Mouse (Mus musculus) embryonic facial prominence, embryonic 11.5 days (tissue): Measurements from ENCODE around the gene Pole4. TPM values are rescaled to one million over a fixed set of nuclear protein-coding genes. Genes with fewer than 3 reads are reported as not detected.

Source experiments
- ATAC-seq: fragments of 200-750 bp; cut with Nextera tagmentation; replicated peaks from 2 replicates; pipeline ENCODE4 v1.8.0; 2017; ENCODE audit warnings: low read depth; ENCODE audit not compliant: insufficient number of reproducible peaks, low FRiP score, low TSS enrichment
- DNase-seq: peaks from one replicate; pipeline ENCODE4 v3.0.0-alpha.2; 2015; ENCODE audit warnings: low spot score
- H3K27ac ChIP-seq: fragments of 300-500 bp; sonication (generic); replicated peaks from 2 replicates; pipeline ENCODE4 v1.5.1; 2014; ENCODE audit warnings: mild to moderate bottlenecking, low read depth, low read length, control low read depth
- H3K27me3 ChIP-seq: fragments of 300-500 bp; sonication (generic); 2 replicates; pipeline ENCODE4 v1.6.1; 2014; ENCODE audit warnings: mild to moderate bottlenecking, low read length, moderate library complexity, mixed read lengths; ENCODE audit not compliant: control insufficient read depth, insufficient read depth
- H3K36me3 ChIP-seq: fragments of 300-500 bp; sonication (generic); replicated peaks from 2 replicates; pipeline ENCODE4 v1.6.1; 2014; ENCODE audit warnings: low read depth, mild to moderate bottlenecking, low read length, moderate library complexity, mixed read lengths; ENCODE audit not compliant: control insufficient read depth, insufficient read depth
- H3K4me1 ChIP-seq: fragments of 300-500 bp; sonication (generic); 2 replicates; pipeline ENCODE4 v1.6.1; 2014; ENCODE audit warnings: low read length, mixed read lengths; ENCODE audit not compliant: control insufficient read depth, insufficient read depth
- H3K4me2 ChIP-seq: fragments of 300-500 bp; sonication (generic); 2 replicates; pipeline ENCODE4 v1.6.1; 2014; ENCODE audit warnings: low read depth, mild to moderate bottlenecking, control low read depth, low read length, moderate library complexity
- H3K4me3 ChIP-seq: fragments of 300-500 bp; sonication (generic); 2 replicates; pipeline ENCODE4 v1.5.1; 2014; ENCODE audit warnings: low read depth, low read length, control low read depth
- H3K9ac ChIP-seq: fragments of 300-500 bp; sonication (generic); replicated peaks from 2 replicates; pipeline ENCODE4 v1.6.1; 2014; ENCODE audit warnings: mild to moderate bottlenecking, control low read depth, low read length
- H3K9me3 ChIP-seq: fragments of 300-500 bp; sonication (generic); replicated peaks from 2 replicates; pipeline ENCODE4 v1.6.1; 2016; ENCODE audit warnings: mild to moderate bottlenecking, low read length, inconsistent platforms, mixed read lengths; ENCODE audit not compliant: control insufficient read depth
- WGBS: fragments of 180-500 bp; shearing (Covaris S2); extraction: QIAGEN DNeasy Blood & Tissue Kit; methylation state at CpG from one replicate; pipeline ENCODE4 v1.1.7; 2014; 5-methylcytosine and 5-hydroxymethylcytosine counted together
- polyA plus RNA-seq: library from polyadenylated mRNA; unstranded; fragments of >200 nt; fragmentation: Nextera tagmentation; extraction: Ambion mirVana; gene quantifications from 2 replicates; pipeline ENCODE4 v1.2.1, GENCODE M21; 2014

The Pole4 gene
- polyA plus RNA-seq, 1 experiment from 2014 or later, result 116 TPM

DNA sequence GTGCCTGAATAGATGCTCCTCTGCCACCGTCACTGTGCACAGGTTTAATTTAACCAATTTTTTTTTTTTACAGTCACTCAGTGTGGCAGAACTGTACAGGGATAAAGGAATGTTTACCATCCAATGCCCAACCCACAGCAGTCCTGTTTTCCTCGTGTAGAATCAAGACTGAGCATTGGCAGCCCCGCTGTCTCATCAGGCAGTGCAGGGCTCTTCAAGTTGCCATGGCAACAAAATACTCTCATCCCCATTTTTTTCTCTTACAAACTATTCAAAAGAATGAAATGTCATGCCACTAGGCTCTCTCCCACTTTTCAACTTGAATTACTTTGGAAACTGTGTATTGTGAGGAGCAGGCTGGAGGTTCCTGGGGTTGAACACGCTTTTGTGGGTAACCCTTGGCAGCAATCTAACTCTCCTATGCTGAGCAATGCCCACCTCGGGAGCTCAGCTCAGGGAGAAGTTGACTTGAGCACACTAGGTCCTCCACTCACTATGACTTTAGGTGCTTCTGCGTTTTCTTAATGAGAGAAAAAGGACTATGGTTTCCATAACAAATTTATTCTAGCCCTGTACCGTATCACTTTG lies 95.7 kb downstream of the Pole4 start:
- no peaks in the 10 kb centered on the region for H3K27me3 ChIP-seq

GRCm38 (mm10) chr6:82608756-82609155 lies 96.4 kb downstream of the Pole4 start:
- Histone ChIP-seq H3K36me3 (no peaks in the 10 kb centered on the region), H3K27me3 (no peaks in the 10 kb centered on the region), H3K4me1 (no peaks in the 10 kb centered on the region), H3K4me3 (no peak overlapping the region), H3K9me3 (no peaks in the 10 kb centered on the region), H3K9ac (no peak overlapping the region), H3K27ac (no peak overlapping the region), H3K4me2 (no peak overlapping the region)
- 92% methylated on average over 4 of the region's 4 CpGs for WGBS
- ATAC-seq, result no peak
- no peak for DNase-seq

More for the DNA sequence above, 95.7 kb downstream of the Pole4 start:
- no peaks in the 10 kb centered on the region for H3K9me3 ChIP-seq
- 77% methylated on average over 7 of the region's 7 CpGs for WGBS
- no peak overlapping the region for H3K4me3 ChIP-seq
- H3K4me1 ChIP-seq, result no peaks in the 10 kb centered on the region
- no peak overlapping the region for H3K27ac ChIP-seq
- no peak overlapping the region for H3K4me2 ChIP-seq
- no peaks in the 10 kb centered on the region for H3K36me3 ChIP-seq
- DNase-seq (peak; percentile 12), ATAC-seq (no peak)
- H3K9ac ChIP-seq, result no peak overlapping the region

DNA sequence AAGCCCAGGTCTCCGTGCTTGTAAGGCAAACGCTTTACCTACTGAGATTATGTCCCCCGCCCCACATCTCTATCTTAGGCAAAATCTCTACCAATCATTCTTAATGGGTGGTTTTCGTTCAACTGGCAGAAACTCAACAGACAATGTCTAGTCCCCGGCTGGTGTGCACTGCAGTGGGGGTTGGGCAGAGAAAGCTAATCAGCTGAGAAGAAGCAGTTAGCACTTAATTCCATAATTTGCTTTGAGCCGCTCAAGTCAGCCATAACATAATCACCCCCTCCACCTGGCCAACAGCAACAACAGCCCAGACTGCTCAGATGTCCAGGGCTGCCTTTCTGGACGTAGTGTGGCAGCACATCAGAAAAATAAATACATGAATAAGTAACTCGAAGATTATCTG lies 100.4 kb downstream of the Pole4 start:
- Histone ChIP-seq H3K27me3 (no peaks in the 10 kb centered on the region), H3K9ac (no peak overlapping the region), H3K4me1 (no peaks in the 10 kb centered on the region), H3K4me2 (no peak overlapping the region), H3K9me3 (no peaks in the 10 kb centered on the region), H3K36me3 (no peaks in the 10 kb centered on the region), H3K27ac (no peak overlapping the region), H3K4me3 (no peak overlapping the region)
- DNase-seq (peak; percentile 3), ATAC-seq (no peak)
- 53% methylated on average over 8 of the region's 8 CpGs for WGBS

GRCm38 (mm10) chr6:82603665-82604064 lies 101.5 kb downstream of the Pole4 start:
- ATAC-seq (0 out of 2 replicates have a peak, but pooled peaks have one; percentile 44), DNase-seq (peak; percentile 52)
- H3K9me3 ChIP-seq, result no peaks in the 10 kb centered on the region
- H3K27me3 ChIP-seq, result no peaks in the 10 kb centered on the region
- no peaks in the 10 kb centered on the region for H3K4me1 ChIP-seq
- no peak overlapping the region for H3K27ac ChIP-seq
- H3K4me3 ChIP-seq, result no peak overlapping the region
- H3K9ac ChIP-seq, result no peak overlapping the region
- WGBS, result 42% methylated on average over 2 of the region's 2 CpGs
- no peaks in the 10 kb centered on the region for H3K36me3 ChIP-seq
- H3K4me2 ChIP-seq, result no peak overlapping the region

DNA sequence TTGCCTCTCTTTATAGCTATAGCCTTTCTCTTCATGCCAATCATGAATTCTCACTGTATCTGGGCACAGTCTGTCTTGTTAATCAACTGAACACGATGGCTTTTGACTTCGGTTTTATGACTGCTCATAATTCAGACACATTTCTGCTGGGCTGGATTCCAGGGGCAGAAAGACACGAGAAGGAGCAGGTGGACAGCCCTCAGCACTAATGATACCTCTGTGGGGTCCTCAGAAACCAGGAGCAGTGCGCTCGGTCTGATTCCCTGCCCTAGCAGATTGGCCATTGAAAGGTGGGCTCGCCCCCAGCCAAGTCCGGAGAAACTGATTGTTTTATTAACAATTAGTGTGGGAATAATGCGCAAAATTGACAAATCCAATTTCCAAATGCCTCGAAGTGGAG lies 101.9 kb downstream of the Pole4 start:
- no peak overlapping the region for H3K27ac ChIP-seq
- H3K36me3 ChIP-seq, result no peaks in the 10 kb centered on the region
- H3K4me2 ChIP-seq, result no peak overlapping the region
- WGBS, result 86% methylated on average over 9 of the region's 9 CpGs
- H3K9me3 ChIP-seq, result no peaks in the 10 kb centered on the region
- no peaks in the 10 kb centered on the region for H3K27me3 ChIP-seq
- DNase-seq (no peak), ATAC-seq (no peak)
- H3K4me1 ChIP-seq, result no peaks in the 10 kb centered on the region
- no peak overlapping the region for H3K9ac ChIP-seq
- no peak overlapping the region for H3K4me3 ChIP-seq

GRCm38 (mm10) chr6:82595461-82596090 lies 109.6 kb downstream of the Pole4 start:
- Histone ChIP-seq H3K27ac (no peak overlapping the region), H3K4me2 (no peak overlapping the region), H3K9me3 (no peaks in the 10 kb centered on the region), H3K9ac (no peak overlapping the region), H3K36me3 (no peaks in the 10 kb centered on the region), H3K27me3 (no peaks in the 10 kb centered on the region), H3K4me3 (no peak overlapping the region), H3K4me1 (no peaks in the 10 kb centered on the region)
- DNase-seq (no peak), ATAC-seq (no peak)
- 78% methylated on average over 8 of the region's 8 CpGs for WGBS

DNA sequence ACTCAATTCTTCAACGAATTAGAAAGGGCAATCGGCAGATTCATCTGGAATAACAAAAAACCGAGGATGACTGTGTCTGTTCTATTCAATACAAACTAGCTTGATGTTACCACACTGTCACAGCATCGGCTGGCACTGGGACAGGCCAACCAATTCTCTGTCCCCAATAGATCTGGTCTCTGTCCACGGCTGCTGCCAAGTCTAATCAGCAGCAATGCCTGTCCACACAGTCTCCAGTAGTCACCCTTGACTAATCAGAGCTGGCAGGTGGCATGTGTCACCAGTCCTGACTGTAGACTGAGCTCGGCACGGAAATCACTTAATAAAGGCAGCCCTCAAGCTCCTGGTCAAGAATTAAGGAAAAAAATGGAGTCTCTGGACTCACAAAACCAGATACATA lies 115.8 kb downstream of the Pole4 start:
- Histone ChIP-seq H3K9me3 (no peaks in the 10 kb centered on the region), H3K4me1 (no peaks in the 10 kb centered on the region), H3K9ac (no peak overlapping the region), H3K4me3 (no peak overlapping the region), H3K36me3 (no peaks in the 10 kb centered on the region), H3K27ac (no peak overlapping the region), H3K4me2 (no peak overlapping the region), H3K27me3 (no peaks in the 10 kb centered on the region)
- ATAC-seq, result no peak
- WGBS, result 85% methylated on average over 7 of the region's 7 CpGs
- no peak for DNase-seq

DNA sequence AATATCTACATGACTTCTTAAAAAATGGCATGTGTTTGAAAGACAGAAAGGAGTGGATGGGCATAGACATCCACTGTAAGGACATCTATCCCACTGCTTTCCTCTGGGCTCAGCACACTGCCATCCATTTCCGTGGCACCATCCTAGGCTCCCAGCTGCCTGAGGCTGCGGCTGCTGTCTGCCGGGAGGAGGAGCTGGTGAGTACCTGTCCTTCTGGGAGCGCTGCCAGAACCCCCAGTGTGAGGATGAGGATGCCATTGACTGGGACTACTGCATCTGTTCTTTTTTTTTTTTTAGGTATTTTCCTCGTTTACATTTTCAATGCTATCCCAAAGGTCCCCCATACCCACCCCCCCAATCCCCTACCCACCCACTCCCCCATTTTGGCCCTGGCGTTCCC lies 119.8 kb downstream of the Pole4 start:
- no peaks in the 10 kb centered on the region for H3K9me3 ChIP-seq
- no peak overlapping the region for H3K4me2 ChIP-seq
- H3K4me3 ChIP-seq, result no peak overlapping the region
- no peak for DNase-seq
- no peak overlapping the region for H3K9ac ChIP-seq
- H3K27me3 ChIP-seq, result no peaks in the 10 kb centered on the region
- H3K27ac ChIP-seq, result no peak overlapping the region
- no peaks in the 10 kb centered on the region for H3K4me1 ChIP-seq
- no peaks in the 10 kb centered on the region for H3K36me3 ChIP-seq
- 64% methylated on average over 5 of the region's 6 CpGs for WGBS
- ATAC-seq, result no peak
